Mouse (Mus musculus): Measurements from ENCODE around the gene Acr. TPM values are rescaled to one million over a fixed set of nuclear protein-coding genes. Genes with fewer than 3 reads are reported as not detected.

The Acr gene
- polyA plus RNA-seq, 1 experiment from 2014 or later: 0.24 TPM

GRCm38 (mm10) chr15:89585631-89586030 is 17.5 kb downstream of the Acr start:
- no peak overlapping the region for H3K4me2 ChIP-seq (replicated peaks)
- H3K9me3 ChIP-seq (replicated peaks): no peaks in the 10 kb centered on the region
- H3K36me3 ChIP-seq: peaks cover 5% of the 10 kb centered on the region; the same call in 1 of the 2 replicates
- no peak overlapping the region for H3K4me3 ChIP-seq (replicated peaks)
- WGBS: 88% methylated on average over 11 of the region's 11 CpGs
- H3K27me3 ChIP-seq: no peaks in the 10 kb centered on the region
- no peak for ATAC-seq (ENCODE audit: insufficient number of reproducible peaks, low FRiP score, low TSS enrichment, low read depth)
- H3K4me1 ChIP-seq: 0 out of 2 replicates have a peak, but pooled peaks cover 6% of the 10 kb centered on the region
- no peak overlapping the region for H3K9ac ChIP-seq
- H3K27ac ChIP-seq (replicated peaks): no peak overlapping the region

- ATAC-seq (ENCODE audit: insufficient number of reproducible peaks, low FRiP score, low TSS enrichment, low read depth): no peak
- H3K36me3 ChIP-seq: peaks cover under 1% of the 10 kb centered on the region; the same call in 1 of the 2 replicates
- WGBS: 83% methylated on average over 5 of the region's 5 CpGs
These were observed 21.0 kb downstream of the Acr start for GRCm38 (mm10) chr15:89589146-89589545.

DNA sequence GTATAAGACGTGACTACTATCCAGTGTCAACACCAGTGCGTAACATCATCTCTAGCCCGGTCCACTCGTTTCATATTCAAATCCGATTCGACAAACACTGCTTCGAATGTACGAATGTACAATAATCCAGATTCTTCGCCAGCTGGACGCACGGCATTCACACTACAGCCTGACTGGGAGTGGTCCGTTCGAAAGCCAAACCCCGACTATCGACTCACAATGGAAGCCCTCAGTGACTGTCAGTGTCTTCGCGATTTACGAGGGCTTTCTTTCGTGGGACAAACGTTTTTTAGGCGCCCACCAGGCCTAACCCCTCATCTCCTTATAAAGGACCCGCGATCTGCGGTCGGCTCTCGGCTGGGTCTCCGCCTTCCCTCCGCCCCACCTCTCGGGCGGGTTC is 23.2 kb downstream of the Acr start:
- Histone ChIP-seq H3K27ac (replicated peaks) (peak overlapping the region; percentile 45), H3K4me3 (replicated peaks) (peak overlapping the region; percentile 80), H3K36me3 (no peaks in the 10 kb centered on the region; the same call in 1 of the 2 replicates), H3K27me3 (no peaks in the 10 kb centered on the region), H3K4me1 (peaks cover 15% of the 10 kb centered on the region; the same call in 1 of the 2 replicates), H3K9me3 (replicated peaks) (no peaks in the 10 kb centered on the region), H3K4me2 (replicated peaks) (peak overlapping the region; percentile 81), H3K9ac (peak overlapping the region; percentile 49)
- WGBS: 2% methylated on average over 30 of the region's 30 CpGs
- 0 out of 2 replicates have a peak, but pooled peaks have one; percentile 5 for ATAC-seq (ENCODE audit: insufficient number of reproducible peaks, low FRiP score, low TSS enrichment, low read depth)

More at GRCm38 (mm10) chr15:89589146-89589545, 21.0 kb downstream of the Acr start:
- Histone ChIP-seq H3K9me3 (replicated peaks) (no peaks in the 10 kb centered on the region), H3K27me3 (no peaks in the 10 kb centered on the region), H3K4me3 (replicated peaks) (no peak overlapping the region), H3K27ac (replicated peaks) (no peak overlapping the region), H3K4me1 (peaks cover 15% of the 10 kb centered on the region; the same call in 1 of the 2 replicates), H3K4me2 (replicated peaks) (no peak overlapping the region), H3K9ac (no peak overlapping the region)

- peak within 1 kb of the TSS; percentile 45 for H3K27ac ChIP-seq (replicated peaks)
- WGBS: under 1% methylated on average over 35 of the region's 35 CpGs
- peak; percentile 93 for ATAC-seq (ENCODE audit: insufficient number of reproducible peaks, low FRiP score, low TSS enrichment, low read depth)
- H3K27me3 ChIP-seq: no peaks in the 10 kb centered on the region
- H3K36me3 ChIP-seq: no peaks in the 10 kb centered on the region
- H3K4me3 ChIP-seq (replicated peaks): peak within 1 kb of the TSS; percentile 80
- peak within 1 kb of the TSS; percentile 81 for H3K4me2 ChIP-seq (replicated peaks)
- H3K9me3 ChIP-seq (replicated peaks): no peaks in the 10 kb centered on the region
- peaks cover 15% of the 10 kb centered on the region; the same call in 1 of the 2 replicates for H3K4me1 ChIP-seq
- H3K9ac ChIP-seq: peak within 1 kb of the TSS; percentile 49
These were observed 23.8 kb downstream of the Acr start, which contains the start of gene Rabl2 for GRCm38 (mm10) chr15:89591723-89592455. Gene Rabl2, minus strand, starts transcription at chr15:89591923.

DNA sequence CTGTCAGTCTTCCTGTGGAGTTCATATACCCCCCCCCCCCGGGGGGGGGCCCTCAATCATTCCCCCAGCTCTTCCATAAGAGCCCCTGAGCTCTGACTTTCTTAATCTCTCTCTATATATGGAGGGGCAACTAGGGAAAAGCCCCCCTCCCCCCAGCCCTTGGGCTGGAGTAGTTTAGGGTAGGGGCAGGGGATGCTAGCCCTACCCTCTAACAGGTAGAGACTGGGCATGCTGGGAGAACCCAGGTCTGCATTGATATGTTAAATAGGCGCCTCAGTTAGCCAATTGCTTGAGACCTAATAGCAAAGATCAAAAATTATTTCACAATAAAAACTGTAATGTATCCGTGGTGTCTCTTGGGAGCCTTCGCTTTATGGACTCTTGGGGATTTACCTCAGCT is 24.4 kb downstream of the Acr start:
- no peaks in the 10 kb centered on the region for H3K9me3 ChIP-seq (replicated peaks)
- 41% methylated on average over 4 of the region's 4 CpGs for WGBS
- peak overlapping the region; percentile 81 for H3K4me2 ChIP-seq (replicated peaks)
- H3K4me1 ChIP-seq: peaks cover 15% of the 10 kb centered on the region; the same call in 1 of the 2 replicates
- H3K27me3 ChIP-seq: no peaks in the 10 kb centered on the region
- H3K9ac ChIP-seq: no peak overlapping the region
- no peak for ATAC-seq (ENCODE audit: insufficient number of reproducible peaks, low FRiP score, low TSS enrichment, low read depth)
- H3K27ac ChIP-seq (replicated peaks): no peak overlapping the region
- H3K4me3 ChIP-seq (replicated peaks): peak overlapping the region; percentile 80
- no peaks in the 10 kb centered on the region for H3K36me3 ChIP-seq

DNA sequence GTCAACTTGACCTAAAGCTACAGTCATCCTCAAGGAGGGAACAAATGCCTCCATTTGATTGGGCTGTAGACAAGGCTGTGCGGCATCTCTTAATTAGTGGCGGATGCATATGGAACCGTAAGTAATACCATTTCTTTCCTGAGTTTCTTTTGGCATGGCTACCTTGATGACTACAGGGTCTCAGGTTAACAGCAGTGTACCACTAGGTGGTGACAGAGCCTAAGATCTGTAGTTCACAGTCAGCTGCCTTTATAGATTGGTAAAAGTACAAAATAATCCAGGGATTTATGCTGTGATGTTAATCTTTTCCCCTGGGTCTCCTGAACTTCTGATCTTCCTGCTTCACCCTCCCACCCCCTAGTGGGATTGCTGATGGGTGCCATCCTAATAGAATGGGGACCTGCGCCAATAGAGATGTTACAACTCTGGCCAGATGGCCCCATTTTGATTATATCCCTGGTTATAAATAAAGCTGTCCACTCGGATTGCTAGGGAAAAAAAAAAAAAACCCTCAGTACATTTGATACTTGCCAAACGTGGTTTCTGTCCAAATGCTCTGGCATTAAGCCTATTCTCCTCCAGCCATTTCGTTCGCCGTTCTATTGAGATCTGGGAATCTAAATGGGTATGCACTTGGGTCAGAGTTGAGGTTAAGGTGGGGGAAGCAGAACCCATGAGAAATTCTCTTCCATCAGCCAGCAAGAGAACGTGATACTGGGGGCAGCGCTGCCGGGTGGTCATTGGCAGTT is 37.9 kb downstream of the Acr start:
- Histone ChIP-seq H3K27me3 (no peaks in the 10 kb centered on the region), H3K4me2 (replicated peaks) (no peak overlapping the region), H3K27ac (replicated peaks) (no peak overlapping the region), H3K4me3 (replicated peaks) (no peak overlapping the region), H3K36me3 (no peaks in the 10 kb centered on the region), H3K4me1 (no peaks in the 10 kb centered on the region), H3K9me3 (replicated peaks) (no peaks in the 10 kb centered on the region), H3K9ac (no peak overlapping the region)
- ATAC-seq (ENCODE audit: insufficient number of reproducible peaks, low FRiP score, low TSS enrichment, low read depth): no peak
- WGBS: 67% methylated on average over 12 of the region's 12 CpGs

- Histone ChIP-seq H3K9me3 (replicated peaks) (no peaks in the 10 kb centered on the region), H3K27ac (replicated peaks) (no peak overlapping the region), H3K4me1 (no peaks in the 10 kb centered on the region), H3K4me2 (replicated peaks) (no peak overlapping the region), H3K27me3 (no peaks in the 10 kb centered on the region), H3K4me3 (replicated peaks) (no peak overlapping the region), H3K36me3 (no peaks in the 10 kb centered on the region), H3K9ac (no peak overlapping the region)
- ATAC-seq (ENCODE audit: insufficient number of reproducible peaks, low FRiP score, low TSS enrichment, low read depth): no peak
- WGBS: 85% methylated on average over 8 of the region's 8 CpGs
These were observed 39.4 kb downstream of the Acr start for GRCm38 (mm10) chr15:89607480-89607879.

DNA sequence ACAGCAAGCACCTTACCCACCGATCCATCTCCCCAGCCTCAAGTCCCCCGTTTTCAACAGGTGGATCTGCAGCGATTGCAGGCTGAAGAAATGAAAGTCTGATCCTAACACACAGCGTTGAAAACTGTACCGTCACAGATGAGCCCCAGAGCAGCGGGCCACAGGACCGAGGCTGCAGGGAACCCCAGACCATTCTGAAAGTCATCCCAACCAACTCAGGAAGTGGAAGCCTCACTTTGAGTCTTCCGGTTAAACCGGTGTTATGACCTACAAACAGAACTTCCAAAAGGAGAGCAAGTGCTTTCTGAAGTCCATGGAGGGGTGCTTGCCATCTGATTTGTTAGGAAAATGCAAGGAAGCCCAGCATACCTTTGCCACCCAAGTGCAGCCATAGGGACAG is 39.8 kb downstream of the Acr start:
- no peak for ATAC-seq (ENCODE audit: insufficient number of reproducible peaks, low FRiP score, low TSS enrichment, low read depth)
- Histone ChIP-seq H3K27ac (replicated peaks) (no peak overlapping the region), H3K4me1 (no peaks in the 10 kb centered on the region), H3K4me3 (replicated peaks) (no peak overlapping the region), H3K9me3 (replicated peaks) (no peaks in the 10 kb centered on the region), H3K9ac (no peak overlapping the region), H3K27me3 (no peaks in the 10 kb centered on the region), H3K36me3 (no peaks in the 10 kb centered on the region), H3K4me2 (replicated peaks) (no peak overlapping the region)
- 82% methylated on average over 9 of the region's 9 CpGs for WGBS

- H3K36me3 ChIP-seq: no peaks in the 10 kb centered on the region
- H3K9me3 ChIP-seq (replicated peaks): no peaks in the 10 kb centered on the region
- no peak for ATAC-seq (ENCODE audit: insufficient number of reproducible peaks, low FRiP score, low TSS enrichment, low read depth)
- no peak overlapping the region for H3K4me3 ChIP-seq (replicated peaks)
- no peak overlapping the region for H3K4me2 ChIP-seq (replicated peaks)
- no peak overlapping the region for H3K27ac ChIP-seq (replicated peaks)
- no peak overlapping the region for H3K9ac ChIP-seq
- H3K4me1 ChIP-seq: no peaks in the 10 kb centered on the region
- WGBS: 75% methylated on average over 12 of the region's 12 CpGs
- H3K27me3 ChIP-seq: no peaks in the 10 kb centered on the region
These were observed 54.3 kb downstream of the Acr start for GRCm38 (mm10) chr15:89622312-89622958.

GRCm38 (mm10) chr15:89622959-89623625 is 55.0 kb downstream of the Acr start:
- Histone ChIP-seq H3K4me2 (replicated peaks) (no peak overlapping the region), H3K36me3 (no peaks in the 10 kb centered on the region), H3K4me1 (no peaks in the 10 kb centered on the region), H3K27ac (replicated peaks) (no peak overlapping the region), H3K9me3 (replicated peaks) (no peaks in the 10 kb centered on the region), H3K4me3 (replicated peaks) (no peak overlapping the region), H3K27me3 (no peaks in the 10 kb centered on the region), H3K9ac (no peak overlapping the region)
- 57% methylated on average over 5 of the region's 5 CpGs for WGBS
- ATAC-seq (ENCODE audit: insufficient number of reproducible peaks, low FRiP score, low TSS enrichment, low read depth): no peak

- H3K27ac ChIP-seq (replicated peaks): no peak overlapping the region
- no peaks in the 10 kb centered on the region for H3K4me1 ChIP-seq
- H3K4me3 ChIP-seq (replicated peaks): no peak overlapping the region
- ATAC-seq (ENCODE audit: insufficient number of reproducible peaks, low FRiP score, low TSS enrichment, low read depth): no peak
- no peak overlapping the region for H3K9ac ChIP-seq
- 9% methylated on average over 6 of the region's 6 CpGs for WGBS
- H3K27me3 ChIP-seq: no peaks in the 10 kb centered on the region
- no peaks in the 10 kb centered on the region for H3K36me3 ChIP-seq
- H3K4me2 ChIP-seq (replicated peaks): no peak overlapping the region
- H3K9me3 ChIP-seq (replicated peaks): no peaks in the 10 kb centered on the region
These were observed 55.5 kb downstream of the Acr start for GRCm38 (mm10) chr15:89623626-89623959.

Measured in embryonic facial prominence, embryonic 15.5 days (tissue).